18 mouse cellular contexts compared by ENCODE assay signal in the genomic region with DNA sequence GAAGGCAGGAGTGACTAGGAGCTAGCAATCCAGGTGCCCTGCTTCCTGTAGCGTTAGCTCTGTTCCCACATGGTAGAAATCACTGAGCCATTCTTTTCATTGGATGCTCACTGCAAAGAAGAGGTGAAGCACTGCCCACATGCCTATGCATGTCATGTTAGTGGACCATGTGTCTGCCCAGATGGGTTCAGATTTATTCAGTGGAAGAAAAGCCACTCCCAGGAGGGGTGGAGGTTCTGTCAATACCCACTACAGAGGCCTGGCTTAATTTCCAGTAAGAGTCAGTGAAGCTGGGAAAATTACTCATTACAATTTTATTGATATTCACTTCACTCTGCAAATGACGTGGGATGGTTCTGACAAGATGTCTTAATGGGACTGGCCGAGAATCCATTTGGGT.
"Had no signal": no experiment of that assay in that cellular context is flagged by ENCODE, and none has a peak within 500 bp of the region (broad histone marks: within the 10 kb centered on the region; RNA-seq: fewer than 3 reads in every experiment).

No protein-coding gene starts in this region.

- H3K4me3 ChIP-seq: lung, embryonic 15.5 days; megakaryocyte, embryonic 14.5 days; midbrain, embryonic 13.5 days; midbrain, embryonic 15.5 days; neural tube, embryonic 12.5 days; stomach, embryonic 15.5 days had no signal

- ATAC-seq: lung, postnatal 0 days; midbrain, embryonic 13.5 days; midbrain, embryonic 15.5 days had no signal

- H3K9me3 ChIP-seq: lung, embryonic 15.5 days; megakaryocyte, embryonic 14.5 days; midbrain, embryonic 13.5 days; midbrain, embryonic 15.5 days; neural tube, embryonic 12.5 days; stomach, embryonic 15.5 days had no signal

- H3K4me2 ChIP-seq: lung, embryonic 15.5 days; midbrain, embryonic 11.5 days; midbrain, embryonic 13.5 days; midbrain, embryonic 15.5 days; neural tube, embryonic 12.5 days; stomach, embryonic 15.5 days had no signal

- H3K36me3 ChIP-seq: lung, embryonic 15.5 days; midbrain, embryonic 13.5 days; midbrain, embryonic 15.5 days; neural tube, embryonic 12.5 days; stomach, embryonic 15.5 days had no signal

- H3K9ac ChIP-seq: liver, embryonic 14.5 days; lung, embryonic 15.5 days; midbrain, embryonic 13.5 days; midbrain, embryonic 15.5 days; neural tube, embryonic 12.5 days; stomach, embryonic 15.5 days had no signal

- H3K27ac ChIP-seq: liver, embryonic 14.5 days; lung, embryonic 15.5 days; macrophage; midbrain, embryonic 13.5 days; midbrain, embryonic 15.5 days; neural tube, embryonic 12.5 days; stomach, embryonic 15.5 days; stomach, postnatal 0 days had no signal

- H3K4me1 ChIP-seq: lung, embryonic 15.5 days; megakaryocyte, embryonic 14.5 days; midbrain, embryonic 13.5 days; stomach, embryonic 15.5 days had no signal

- H3K27me3 ChIP-seq: lung, embryonic 15.5 days; megakaryocyte, embryonic 14.5 days; midbrain, embryonic 13.5 days; midbrain, embryonic 15.5 days; neural tube, embryonic 12.5 days; stomach, embryonic 15.5 days had no signal

- DNase-seq: lung, adult 2 months; lung, postnatal 14 days; lung, postnatal 36 days; right cerebral cortex, postnatal 14 days; thymus, adult 2 months; thymus, postnatal 25 days; thymus, postnatal 4 days had no signal
